Mouse (Mus musculus) heart, postnatal 0 days (tissue): ENCODE data around the gene Gpld1. TPM values are rescaled to one million over a fixed set of nuclear protein-coding genes. Genes with fewer than 3 reads are reported as not detected.

Experiments
- ATAC-seq: fragments of 200-750 bp; cut with Nextera tagmentation; 2 replicates; pipeline ENCODE4 v1.8.0; 2017; ENCODE audit warnings: low read depth, moderate number of reproducible peaks, moderate library complexity; ENCODE audit not compliant: insufficient read depth
- DNase-seq: peaks from one replicate; pipeline ENCODE4 v3.0.0-alpha.2; 2016; ENCODE audit warnings: low spot score
- H3K27ac ChIP-seq: fragments of 300-500 bp; sonication (generic); 2 replicates; pipeline ENCODE4 v1.5.1; 2014; ENCODE audit warnings: low read depth, mild to moderate bottlenecking
- H3K27me3 ChIP-seq: fragments of 300-500 bp; sonication (generic); 2 replicates; pipeline ENCODE4 v1.6.1; 2014; ENCODE audit warnings: low read length, mixed read lengths; ENCODE audit not compliant: control insufficient read depth, insufficient read depth
- H3K36me3 ChIP-seq: fragments of 300-500 bp; sonication (generic); replicated peaks from 2 replicates; pipeline ENCODE4 v1.6.1; 2014; ENCODE audit warnings: low read length, mixed read lengths; ENCODE audit not compliant: control insufficient read depth, insufficient read depth
- H3K4me1 ChIP-seq: fragments of 300-500 bp; sonication (generic); 2 replicates; pipeline ENCODE4 v1.6.1; 2014; ENCODE audit warnings: antibody characterized with exemption; ENCODE audit not compliant: control insufficient read depth, insufficient read depth
- H3K4me2 ChIP-seq: fragments of 300-500 bp; sonication (generic); 2 replicates; pipeline ENCODE4 v1.6.1; 2014; ENCODE audit warnings: low read depth, mild to moderate bottlenecking, low read length, moderate library complexity
- H3K4me3 ChIP-seq: fragments of 300-500 bp; sonication (generic); 2 replicates; pipeline ENCODE4 v1.5.1; 2014; ENCODE audit warnings: low read depth, low read length
- H3K9ac ChIP-seq: fragments of 300-500 bp; sonication (generic); replicated peaks from 2 replicates; pipeline ENCODE4 v1.6.1; 2014; ENCODE audit warnings: low read depth, low read length, mixed read lengths
- H3K9me3 ChIP-seq: fragments of 300-500 bp; sonication (generic); replicated peaks from 2 replicates; pipeline ENCODE4 v1.6.1; 2016; ENCODE audit warnings: low read length; ENCODE audit not compliant: control insufficient read depth
- CTCF ChIP-seq: IDR thresholded peaks from 2 replicates; pipeline ENCODE4 v1.5.1; 2016; ENCODE audit warnings: antibody characterized with exemption, control low read depth, low read depth
- EP300 ChIP-seq: IDR thresholded peaks from 2 replicates; pipeline ENCODE4 v1.6.1; 2016; ENCODE audit warnings: antibody characterized with exemption, low read depth
- WGBS: fragments of 180-500 bp; shearing (Covaris S2); extraction: QIAGEN DNeasy Blood & Tissue Kit; methylation state at CpG from one replicate; pipeline ENCODE4 v1.1.7; 2014; 5-methylcytosine and 5-hydroxymethylcytosine counted together
- polyA plus RNA-seq: library from polyadenylated mRNA; unstranded; fragments of >200 nt; fragmentation: Nextera tagmentation; extraction: Ambion mirVana; gene quantifications from 2 replicates; pipeline ENCODE4 v1.2.1, GENCODE M21; 2015
- total RNA-seq: library from RNA; depleted of rRNA; stranded (reverse); fragments of >200 nt; gene quantifications from 2 replicates; pipeline ENCODE4 v1.2.3, GENCODE M21; 2014; ENCODE audit warnings: low replicate concordance

The Gpld1 gene
- total and polyA plus RNA-seq, 2 experiments from 2014 or later, result 0.04 to 0.40 TPM

- Histone ChIP-seq H3K4me3 (no peak overlapping the region), H3K27ac (no peak overlapping the region), H3K4me1 (no peaks in the 10 kb centered on the region), H3K9me3 (no peaks in the 10 kb centered on the region), H3K36me3 (peaks cover 56% of the 10 kb centered on the region), H3K27me3 (no peaks in the 10 kb centered on the region), H3K9ac (no peak overlapping the region), H3K4me2 (no peak overlapping the region)
- ATAC-seq (peak; percentile 91), DNase-seq (peak; percentile 90)
- no peak for TF ChIP-seq EP300
- TF ChIP-seq CTCF, result peak; percentile 84
- 21% methylated on average over 5 of the region's 5 CpGs for WGBS
These were observed 22.5 kb upstream of the Gpld1 start for GRCm38 (mm10) chr13:24920333-24920977.

- TF ChIP-seq CTCF (no peak), EP300 (no peak)
- WGBS, result 83% methylated on average over 6 of the region's 6 CpGs
- Histone ChIP-seq H3K9ac (no peak overlapping the region), H3K27me3 (no peaks in the 10 kb centered on the region), H3K4me2 (no peak overlapping the region), H3K36me3 (peaks cover 64% of the 10 kb centered on the region), H3K4me3 (no peak overlapping the region), H3K9me3 (no peaks in the 10 kb centered on the region), H3K27ac (no peak overlapping the region), H3K4me1 (no peaks in the 10 kb centered on the region)
- ATAC-seq, result no peak
- DNase-seq, result no peak
These were observed 21.7 kb upstream of the Gpld1 start for GRCm38 (mm10) chr13:24921281-24921680.

- WGBS, result 83% methylated on average over 5 of the region's 5 CpGs
- TF ChIP-seq EP300, result no peak
- no peak for TF ChIP-seq CTCF
These were observed 19.0 kb upstream of the Gpld1 start for GRCm38 (mm10) chr13:24923991-24924390.

GRCm38 (mm10) chr13:24930591-24930990 is 12.4 kb upstream of the Gpld1 start:
- H3K27ac ChIP-seq, result no peak overlapping the region
- no peaks in the 10 kb centered on the region for H3K4me1 ChIP-seq
- H3K9me3 ChIP-seq, result no peaks in the 10 kb centered on the region
- no peak overlapping the region for H3K4me2 ChIP-seq
- H3K36me3 ChIP-seq, result peaks cover 12% of the 10 kb centered on the region; the same call in 1 of the 2 replicates
- TF ChIP-seq EP300 (no peak), CTCF (no peak)
- H3K27me3 ChIP-seq, result no peaks in the 10 kb centered on the region
- no peak for ATAC-seq
- no peak overlapping the region for H3K9ac ChIP-seq
- no peak for DNase-seq
- H3K4me3 ChIP-seq, result no peak overlapping the region

More at GRCm38 (mm10) chr13:24923991-24924390, 19.0 kb upstream of the Gpld1 start:
- peaks cover 54% of the 10 kb centered on the region for H3K36me3 ChIP-seq
- H3K9ac ChIP-seq, result no peak overlapping the region
- H3K27me3 ChIP-seq, result no peaks in the 10 kb centered on the region
- no peak for ATAC-seq
- H3K4me2 ChIP-seq, result no peak overlapping the region
- H3K9me3 ChIP-seq, result no peaks in the 10 kb centered on the region
- no peak for DNase-seq
- no peak overlapping the region for H3K4me3 ChIP-seq
- H3K27ac ChIP-seq, result no peak overlapping the region
- H3K4me1 ChIP-seq, result no peaks in the 10 kb centered on the region

- H3K36me3 ChIP-seq, result no peaks in the 10 kb centered on the region
- ATAC-seq, result no peak
- WGBS, result 76% methylated on average over 7 of the region's 7 CpGs
- DNase-seq, result no peak
- no peak overlapping the region for H3K27ac ChIP-seq
- no peak overlapping the region for H3K4me3 ChIP-seq
- TF ChIP-seq EP300 (no peak), CTCF (no peak)
- H3K9me3 ChIP-seq, result no peaks in the 10 kb centered on the region
- H3K27me3 ChIP-seq, result no peaks in the 10 kb centered on the region
- no peak overlapping the region for H3K4me2 ChIP-seq
- H3K4me1 ChIP-seq, result peaks cover 11% of the 10 kb centered on the region; the same call in 1 of the 2 replicates
- H3K9ac ChIP-seq, result no peak overlapping the region
These were observed 9.8 kb upstream of the Gpld1 start for GRCm38 (mm10) chr13:24933199-24933598.

- peak overlapping the region; percentile 85 for H3K4me2 ChIP-seq
- H3K36me3 ChIP-seq, result no peaks in the 10 kb centered on the region
- 24% methylated on average over 5 of the region's 5 CpGs for WGBS
- ATAC-seq (no peak; the same call in 1 of the 2 replicates), DNase-seq (no peak)
- TF ChIP-seq EP300, result no peak
- no peak for TF ChIP-seq CTCF
- H3K9ac ChIP-seq, result peak overlapping the region; percentile 90
- H3K9me3 ChIP-seq, result no peaks in the 10 kb centered on the region
- H3K27ac ChIP-seq, result peak overlapping the region; percentile 75; the same call in 1 of the 2 replicates
- peaks cover 12% of the 10 kb centered on the region; the same call in 1 of the 2 replicates for H3K4me1 ChIP-seq
- peak overlapping the region; percentile 91 for H3K4me3 ChIP-seq
- H3K27me3 ChIP-seq, result no peaks in the 10 kb centered on the region
These were observed 6.2 kb upstream of the Gpld1 start for GRCm38 (mm10) chr13:24936772-24937107.
